Mouse (Mus musculus) cerebellum, postnatal 36 days (tissue): ENCODE measurements at regions not wholly inside any gene's neighbourhood (a gene's known extent, or its start where the extent isn't known, plus 50 kb on each side); places are given as distances from the start of the nearest gene placed in this dataset.

Experiments
- DNase-seq, 2 experiments: peaks; one replicate each; pipeline ENCODE4 v3.0.0; 2021 to 2022; ENCODE audit warnings: mixed read lengths in 2 of 2

DNA sequence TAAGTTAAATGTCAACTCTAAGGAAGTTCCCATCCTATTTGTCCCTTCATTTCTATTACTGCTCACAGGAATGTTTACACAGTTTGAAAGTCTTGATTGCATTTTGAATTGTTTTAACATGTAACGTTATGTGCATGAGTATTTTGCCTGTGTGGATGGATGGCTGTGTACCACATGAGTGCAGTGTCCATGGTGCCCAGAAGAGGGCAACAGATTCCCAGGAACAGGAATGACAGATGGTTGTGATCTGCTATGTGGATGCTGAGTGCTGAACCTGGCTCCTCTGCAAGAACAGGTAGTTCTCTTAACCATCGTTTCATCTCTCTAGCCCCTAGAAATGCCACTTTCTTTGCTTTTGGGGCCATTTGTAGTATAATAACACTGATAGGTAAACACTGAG, 597.9 kb upstream of the Zwint start:
- no peak for DNase-seq

DNA sequence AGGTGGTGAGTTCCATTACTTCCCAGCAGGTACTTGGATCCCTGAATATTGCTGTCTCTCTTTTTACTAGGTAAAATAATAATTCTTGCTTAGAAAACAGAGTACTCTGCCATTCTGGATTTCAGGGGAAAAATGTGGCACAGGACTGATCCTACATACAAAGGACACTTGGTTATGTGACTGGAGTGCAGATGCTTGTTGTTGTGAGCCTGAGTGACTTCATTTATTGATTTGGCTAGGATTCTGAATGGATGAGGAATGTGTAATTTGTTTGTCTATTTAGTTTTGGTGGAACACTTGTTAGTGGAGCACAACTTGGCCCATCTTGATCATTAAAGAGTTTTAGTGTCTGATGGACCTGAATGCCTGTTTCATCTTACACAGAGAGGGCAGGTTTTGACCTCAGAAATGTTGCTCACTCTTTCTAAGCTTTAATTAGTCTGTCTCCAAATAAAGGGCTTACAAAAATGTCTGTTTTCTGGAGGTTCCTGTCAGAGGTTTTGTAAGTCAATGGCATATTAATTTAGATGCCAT, 583.4 kb upstream of the Zwint start:
- no peak for DNase-seq

DNA sequence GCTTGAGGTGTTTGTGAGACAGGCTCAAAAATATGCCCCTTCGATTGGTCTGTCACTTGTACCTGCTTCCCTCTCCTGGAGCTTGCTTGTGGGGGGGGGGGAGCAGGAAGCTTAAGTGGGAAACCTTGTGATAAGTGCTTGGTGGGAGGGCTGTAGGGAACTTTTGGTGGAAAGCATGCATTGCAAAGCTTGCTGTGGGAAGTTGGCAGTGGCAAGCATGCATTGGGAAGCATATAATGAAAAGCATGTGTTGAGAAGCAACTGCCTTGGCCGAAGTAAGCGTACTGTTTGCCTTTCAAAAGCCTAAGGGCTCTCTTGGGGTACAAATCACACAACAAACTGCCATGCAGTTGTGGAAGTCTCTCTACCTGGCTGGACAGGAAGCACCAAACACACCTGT, 576.3 kb upstream of the Zwint start:
- no peak for DNase-seq

DNA sequence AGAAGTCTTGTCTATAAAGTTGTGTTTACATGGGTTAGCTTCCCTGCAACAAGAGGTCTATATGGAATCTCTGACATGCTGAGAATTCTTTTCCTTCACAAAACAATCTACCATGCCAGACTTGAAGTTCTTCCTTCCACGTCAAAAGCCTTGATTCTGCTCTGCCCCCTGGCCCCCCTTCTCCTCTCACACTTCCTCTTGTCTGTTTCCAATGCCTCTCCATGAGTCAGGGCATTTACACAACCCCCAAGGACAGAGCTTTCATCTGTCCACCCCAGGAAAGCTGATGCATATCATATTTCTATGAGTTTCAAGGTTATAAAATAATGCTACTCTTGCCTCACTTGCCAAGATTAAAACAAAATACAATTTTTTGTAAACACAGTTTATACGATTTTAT, 557.7 kb upstream of the Zwint start:
- no peak for DNase-seq

DNA sequence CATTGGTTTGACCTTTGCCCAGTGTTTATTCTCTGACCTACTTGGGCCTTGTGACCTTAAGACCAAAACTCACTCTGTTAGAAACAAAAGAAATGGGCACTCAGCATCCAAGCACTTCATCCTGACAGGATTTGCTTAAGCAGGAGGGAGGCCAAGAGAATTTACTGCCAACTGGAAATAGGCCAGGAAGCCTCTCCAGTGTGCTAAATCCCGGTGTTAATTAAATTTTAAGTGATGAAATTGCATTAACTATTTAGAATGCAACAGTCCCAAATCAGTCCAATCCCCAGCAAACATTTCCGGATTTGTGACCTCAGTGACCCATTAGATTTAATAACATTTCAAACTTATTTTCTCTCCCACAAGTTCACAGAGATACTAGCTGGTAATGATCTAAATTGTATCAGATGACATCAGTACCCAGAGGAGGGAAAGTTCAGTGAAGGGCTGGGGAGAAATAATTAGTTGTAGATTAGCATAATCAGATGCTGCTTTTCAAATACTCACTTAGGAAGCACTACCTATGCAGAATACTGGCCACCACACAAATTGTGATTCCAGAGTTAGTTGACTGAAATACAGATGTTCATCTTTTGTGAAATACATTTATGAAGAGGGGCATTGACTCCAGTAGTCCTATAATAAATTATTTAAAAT, 555.4 kb upstream of the Zwint start:
- DNase-seq: peak; percentile 12 to 19

DNA sequence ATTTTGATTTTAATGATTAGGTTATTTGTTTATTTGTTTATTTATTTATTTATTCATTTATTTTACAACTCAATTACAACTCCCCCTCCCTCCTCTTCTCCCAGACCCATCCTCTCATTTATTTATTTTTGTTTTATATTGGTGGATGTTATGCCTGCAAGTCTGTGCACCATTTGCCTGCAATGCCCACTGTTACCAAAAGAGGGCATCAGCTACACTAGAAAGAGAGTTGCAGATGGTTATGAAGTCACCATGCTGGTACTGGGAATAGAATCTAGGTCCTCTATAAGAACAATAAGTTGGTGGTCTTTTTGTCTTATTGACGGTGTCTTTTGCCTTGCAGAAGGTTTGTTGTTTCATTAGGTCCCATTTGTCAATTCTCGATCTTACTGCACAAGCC, 535.2 kb upstream of the Zwint start:
- DNase-seq: no peak

DNA sequence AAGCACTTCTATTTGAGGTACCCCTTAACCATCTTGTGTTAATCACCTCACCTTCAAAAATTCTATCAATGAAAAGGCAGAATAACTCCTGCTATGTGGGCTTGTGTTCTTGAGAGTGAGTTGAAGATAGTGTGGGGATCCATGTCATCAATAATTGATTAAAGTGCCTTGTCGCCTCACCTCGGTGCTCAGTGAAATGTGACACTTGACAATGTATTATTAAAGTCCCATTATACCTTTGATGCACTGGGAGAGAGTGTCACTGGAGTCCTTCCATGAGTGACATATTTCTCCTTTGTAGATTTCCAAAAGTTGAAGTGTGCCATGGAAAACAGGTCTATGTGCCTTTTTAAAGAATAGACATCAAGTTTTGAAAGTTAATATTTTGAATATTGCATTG, 522.2 kb upstream of the Zwint start:
- DNase-seq: no peak
